Mouse (Mus musculus): ENCODE measurements around the gene Pstk. TPM values are rescaled to one million over a fixed set of nuclear protein-coding genes. Genes with fewer than 3 reads are reported as not detected.
A peak's percentile ranks its signal among the peaks of the same experiment; 100 is the strongest.

Gene Pstk
- polyA plus RNA-seq (2012; fragmentation: generic; extraction: Trizol), result 26.7 TPM
- long read RNA-seq, experiment 1, transcript Pstk-201 (6 exons, 1,135 nt), result major isoform, 11 of 21 reads
- long read RNA-seq, experiment 1, partial matches to known transcripts, result 2 of 21 reads
- long read RNA-seq, experiment 1, other reads (novel, unspliced or antisense), result 7 of 21 reads
- long read RNA-seq, experiment 2, transcript Pstk-201 (6 exons, 1,135 nt), result major isoform, 5 of 9 reads
- long read RNA-seq, experiment 2, partial matches to known transcripts, result 0 of 9 reads
- long read RNA-seq, experiment 2, other reads (novel, unspliced or antisense), result 4 of 9 reads

DNA sequence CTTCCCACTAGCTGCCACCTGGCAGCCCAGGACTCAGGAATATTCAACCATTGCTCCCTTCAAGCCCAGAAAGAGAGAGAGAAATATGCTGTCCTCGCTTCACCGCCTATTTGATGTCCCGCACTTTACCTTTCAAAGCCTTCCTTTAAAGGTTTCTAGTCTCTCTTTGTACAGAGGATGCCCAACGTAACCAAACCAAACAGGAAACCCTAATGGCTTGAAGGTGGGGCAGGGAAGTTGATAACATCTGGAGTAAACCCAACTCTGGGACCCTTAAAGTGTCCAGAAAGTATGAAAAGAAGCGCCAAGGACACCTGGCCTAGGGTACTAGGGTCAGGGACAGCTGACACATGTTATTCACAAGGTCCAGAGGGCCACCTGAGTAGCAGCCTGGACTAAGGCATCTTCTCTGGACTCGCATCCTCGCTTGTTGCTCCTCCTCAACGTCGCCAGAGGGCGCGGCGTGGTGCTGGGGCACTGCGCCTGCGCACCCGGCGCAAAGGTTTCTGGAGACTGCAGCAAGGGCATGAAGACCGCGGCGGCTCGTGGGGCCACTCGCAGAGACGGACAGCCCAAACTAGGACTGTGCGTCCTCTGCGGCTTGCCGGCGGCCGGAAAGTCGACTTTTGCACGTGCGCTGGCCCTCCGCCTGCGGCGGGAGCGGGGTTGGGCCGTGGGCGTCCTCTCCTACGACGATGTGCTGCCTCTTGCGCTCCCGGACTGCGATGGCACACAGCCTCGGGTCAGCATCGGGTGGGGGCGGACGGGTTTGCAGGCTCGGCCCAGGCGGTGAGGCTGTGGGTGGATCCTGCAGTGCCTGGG is at the start of gene Pstk:
Pstk (plus strand) TSS at position 494 of the 822 bp plus-strand sequence.
- Histone ChIP-seq H3K79me3 (ENCODE audit: low read depth) (no peaks in the 10 kb centered on the region), H3ac (ENCODE audit: control insufficient read depth, insufficient read length, low read depth) (peak within 1 kb of the TSS; percentile 78), H3K4me3 (ENCODE audit: insufficient read depth, poor library complexity, severe bottlenecking) (peak within 1 kb of the TSS; percentile 37), H3K36me3 (ENCODE audit: control insufficient read depth, insufficient read depth) (no peaks in the 10 kb centered on the region), H3K79me2 (ENCODE audit: control insufficient read depth, insufficient read depth) (peaks cover 7% of the 10 kb centered on the region), H3K27me3 (ENCODE audit: control insufficient read depth, insufficient read depth, insufficient read length) (no peaks in the 10 kb centered on the region)
- TF ChIP-seq MYOD1 (IDR thresholded peaks at IDR 0.05; ENCODE audit: control insufficient read depth, insufficient read length, low read depth), result no peak
- peak; percentile 90 for TF ChIP-seq CTCF (IDR thresholded peaks at IDR 0.05; ENCODE audit: control insufficient read depth, insufficient read depth, insufficient read length)
- TF ChIP-seq USF1 (IDR thresholded peaks at IDR 0.05; ENCODE audit: low read depth), result no peak

GRCm38 (mm10) chr7:131322192-131322591 is 48.7 kb upstream of the Pstk start, which contains the start of gene Cuzd1:
Cuzd1 (minus strand) TSS chr7:131322292.
- Histone ChIP-seq H3K79me2 (ENCODE audit: control insufficient read depth, insufficient read depth) (no peaks in the 10 kb centered on the region), H3K27me3 (ENCODE audit: control insufficient read depth, insufficient read depth, insufficient read length) (no peaks in the 10 kb centered on the region), H3K4me3 (ENCODE audit: insufficient read depth, poor library complexity, severe bottlenecking) (no peak within 1 kb of the TSS), H3K79me3 (ENCODE audit: low read depth) (no peaks in the 10 kb centered on the region), H3K36me3 (ENCODE audit: control insufficient read depth, insufficient read depth) (no peaks in the 10 kb centered on the region), H3ac (ENCODE audit: control insufficient read depth, insufficient read length, low read depth) (no peak within 1 kb of the TSS)
- TF ChIP-seq MYOD1 (IDR thresholded peaks at IDR 0.05; ENCODE audit: control insufficient read depth, insufficient read length, low read depth) (no peak), MYOG (IDR thresholded peaks at IDR 0.05; ENCODE audit: control insufficient read depth, extremely low read depth, insufficient read length) (no peak), CEBPB (IDR thresholded peaks at IDR 0.05; ENCODE audit: low read depth) (no peak), MAX (IDR thresholded peaks at IDR 0.05) (no peak), USF1 (IDR thresholded peaks at IDR 0.05; ENCODE audit: low read depth) (no peak), CTCF (IDR thresholded peaks at IDR 0.05; ENCODE audit: control insufficient read depth, insufficient read depth, insufficient read length) (no peak), FOSL1 (IDR thresholded peaks at IDR 0.05; ENCODE audit: insufficient read depth, low read length, poor library complexity, severe bottlenecking) (no peak)

DNA sequence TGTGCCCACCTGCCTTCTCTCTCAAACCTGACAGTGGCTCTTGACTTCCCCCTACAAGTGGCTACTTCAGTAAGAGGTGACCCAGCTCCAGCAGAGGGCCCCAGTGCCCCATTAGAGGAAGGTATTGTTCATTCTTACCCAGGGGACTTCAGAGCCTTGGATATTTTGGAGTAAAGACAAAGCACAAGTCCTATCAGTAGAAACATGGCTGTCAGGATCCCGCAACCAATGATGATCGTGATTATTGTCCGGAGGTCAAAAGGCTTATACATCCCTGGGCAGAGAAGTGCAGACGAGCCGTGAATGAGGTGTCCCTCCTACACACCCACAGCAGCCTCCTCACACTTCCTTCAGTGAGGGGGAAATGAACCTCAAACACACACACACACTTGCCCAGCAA is 43.9 kb upstream of the Pstk start:
- no peak overlapping the region for H3ac ChIP-seq (ENCODE audit: control insufficient read depth, insufficient read length, low read depth)
- TF ChIP-seq CEBPB (IDR thresholded peaks at IDR 0.05; ENCODE audit: low read depth), result no peak
- TF ChIP-seq CTCF (IDR thresholded peaks at IDR 0.05; ENCODE audit: control insufficient read depth, insufficient read depth, insufficient read length), result no peak
- no peak for TF ChIP-seq MYOD1 (IDR thresholded peaks at IDR 0.05; ENCODE audit: control insufficient read depth, insufficient read length, low read depth)
- TF ChIP-seq MYOG (IDR thresholded peaks at IDR 0.05; ENCODE audit: control insufficient read depth, extremely low read depth, insufficient read length), result no peak
- H3K4me3 ChIP-seq (ENCODE audit: insufficient read depth, poor library complexity, severe bottlenecking), result no peak overlapping the region
- H3K27me3 ChIP-seq (ENCODE audit: control insufficient read depth, insufficient read depth, insufficient read length), result no peaks in the 10 kb centered on the region
- H3K79me2 ChIP-seq (ENCODE audit: control insufficient read depth, insufficient read depth), result no peaks in the 10 kb centered on the region
- no peaks in the 10 kb centered on the region for H3K79me3 ChIP-seq (ENCODE audit: low read depth)
- no peaks in the 10 kb centered on the region for H3K36me3 ChIP-seq (ENCODE audit: control insufficient read depth, insufficient read depth)

- H3ac ChIP-seq (ENCODE audit: control insufficient read depth, insufficient read length, low read depth), result no peak within 1 kb of the TSS
- H3K36me3 ChIP-seq (ENCODE audit: control insufficient read depth, insufficient read depth), result no peaks in the 10 kb centered on the region
- H3K27me3 ChIP-seq (ENCODE audit: control insufficient read depth, insufficient read depth, insufficient read length), result no peaks in the 10 kb centered on the region
- TF ChIP-seq USF1 (IDR thresholded peaks at IDR 0.05; ENCODE audit: low read depth) (no peak), MYOD1 (IDR thresholded peaks at IDR 0.05; ENCODE audit: control insufficient read depth, insufficient read length, low read depth) (no peak), MAX (IDR thresholded peaks at IDR 0.05) (no peak), CTCF (IDR thresholded peaks at IDR 0.05; ENCODE audit: control insufficient read depth, insufficient read depth, insufficient read length) (no peak), CEBPB (IDR thresholded peaks at IDR 0.05; ENCODE audit: low read depth) (no peak), FOSL1 (IDR thresholded peaks at IDR 0.05; ENCODE audit: insufficient read depth, low read length, poor library complexity, severe bottlenecking) (no peak), MYOG (IDR thresholded peaks at IDR 0.05; ENCODE audit: control insufficient read depth, extremely low read depth, insufficient read length) (no peak)
- no peaks in the 10 kb centered on the region for H3K79me2 ChIP-seq (ENCODE audit: control insufficient read depth, insufficient read depth)
- no peak within 1 kb of the TSS for H3K4me3 ChIP-seq (ENCODE audit: insufficient read depth, poor library complexity, severe bottlenecking)
- H3K79me3 ChIP-seq (ENCODE audit: low read depth), result no peaks in the 10 kb centered on the region
Measured at GRCm38 (mm10) chr7:131329416-131329815, 41.5 kb upstream of the Pstk start, which contains the start of gene Fam24b. Fam24b (minus strand) TSS chr7:131329516.

GRCm38 (mm10) chr7:131331688-131332087 is 39.3 kb upstream of the Pstk start:
- Histone ChIP-seq H3K79me2 (ENCODE audit: control insufficient read depth, insufficient read depth) (no peaks in the 10 kb centered on the region), H3K36me3 (ENCODE audit: control insufficient read depth, insufficient read depth) (no peaks in the 10 kb centered on the region), H3ac (ENCODE audit: control insufficient read depth, insufficient read length, low read depth) (no peak overlapping the region), H3K79me3 (ENCODE audit: low read depth) (no peaks in the 10 kb centered on the region), H3K4me3 (ENCODE audit: insufficient read depth, poor library complexity, severe bottlenecking) (no peak overlapping the region), H3K27me3 (ENCODE audit: control insufficient read depth, insufficient read depth, insufficient read length) (no peaks in the 10 kb centered on the region)
- TF ChIP-seq CEBPB (IDR thresholded peaks at IDR 0.05; ENCODE audit: low read depth) (no peak), FOSL1 (IDR thresholded peaks at IDR 0.05; ENCODE audit: insufficient read depth, low read length, poor library complexity, severe bottlenecking) (no peak), CTCF (IDR thresholded peaks at IDR 0.05; ENCODE audit: control insufficient read depth, insufficient read depth, insufficient read length) (no peak), MYOD1 (IDR thresholded peaks at IDR 0.05; ENCODE audit: control insufficient read depth, insufficient read length, low read depth) (no peak), MAX (IDR thresholded peaks at IDR 0.05) (no peak), MYOG (IDR thresholded peaks at IDR 0.05; ENCODE audit: control insufficient read depth, extremely low read depth, insufficient read length) (no peak), USF1 (IDR thresholded peaks at IDR 0.05; ENCODE audit: low read depth) (no peak)

Data from C2C12 (cell line).